Mouse (Mus musculus): Measurements from ENCODE around the gene Cfb. TPM values are rescaled to one million over a fixed set of nuclear protein-coding genes. Genes with fewer than 3 reads are reported as not detected.

The Cfb gene
- polyA plus RNA-seq, 1 experiment from 2014 or later, result 21.1 TPM

- H3K36me3 ChIP-seq (ENCODE audit: insufficient read depth, low read length), result no peaks in the 10 kb centered on the region
- no peaks in the 10 kb centered on the region for H3K9me3 ChIP-seq (replicated peaks; ENCODE audit: low read length)
- 87% methylated on average over 6 of the region's 6 CpGs for WGBS
- no peak overlapping the region for H3K27ac ChIP-seq
- no peaks in the 10 kb centered on the region for H3K4me1 ChIP-seq (replicated peaks; ENCODE audit: insufficient read depth, low read length)
- no peaks in the 10 kb centered on the region for H3K27me3 ChIP-seq (ENCODE audit: insufficient read depth, low read length)
- H3K4me3 ChIP-seq (replicated peaks; ENCODE audit: low read depth, low read length), result no peak overlapping the region
- no peak overlapping the region for H3K4me2 ChIP-seq (ENCODE audit: low read length)
- no peak for ATAC-seq (replicated peaks; ENCODE audit: low FRiP score, low read depth)
- no peak for TF ChIP-seq CTCF (IDR thresholded peaks at IDR 0.05; ENCODE audit: low read depth)
- H3K9ac ChIP-seq (ENCODE audit: low read depth, low read length), result no peak overlapping the region
- DNase-seq (ENCODE audit: low spot score), result no peak
These were observed 12.0 kb upstream of the Cfb start for GRCm38 (mm10) chr17:34874321-34874720.

- ATAC-seq (replicated peaks; ENCODE audit: low FRiP score, low read depth), result no peak
- no peak for TF ChIP-seq CTCF (IDR thresholded peaks at IDR 0.05; ENCODE audit: low read depth)
- 46% methylated on average over 7 of the region's 7 CpGs for WGBS
These were observed 3.7 kb upstream of the Cfb start for GRCm38 (mm10) chr17:34865981-34866380.

GRCm38 (mm10) chr17:34861704-34862415 is 458 bp downstream of the Cfb start:
- peak overlapping the region; percentile 64 for H3K27ac ChIP-seq
- peak; percentile 49; the same call in 1 of the 2 replicates for ATAC-seq (replicated peaks; ENCODE audit: low FRiP score, low read depth)
- 0 out of 2 replicates have a peak, but pooled peaks cover 1% of the 10 kb centered on the region for H3K36me3 ChIP-seq (ENCODE audit: insufficient read depth, low read length)
- no peak for TF ChIP-seq CTCF (IDR thresholded peaks at IDR 0.05; ENCODE audit: low read depth)
- H3K4me3 ChIP-seq (replicated peaks; ENCODE audit: low read depth, low read length), result no peak overlapping the region
- H3K9ac ChIP-seq (ENCODE audit: low read depth, low read length), result no peak overlapping the region
- no peaks in the 10 kb centered on the region for H3K27me3 ChIP-seq (ENCODE audit: insufficient read depth, low read length)
- H3K4me1 ChIP-seq (replicated peaks; ENCODE audit: insufficient read depth, low read length), result 0 out of 2 replicates have a peak, but pooled peaks cover 10% of the 10 kb centered on the region
- WGBS, result 57% methylated on average over 13 of the region's 13 CpGs
- no peak for DNase-seq (ENCODE audit: low spot score)
- peak overlapping the region; percentile 8 for H3K4me2 ChIP-seq (ENCODE audit: low read length)
- no peaks in the 10 kb centered on the region for H3K9me3 ChIP-seq (replicated peaks; ENCODE audit: low read length)

More at GRCm38 (mm10) chr17:34865981-34866380, 3.7 kb upstream of the Cfb start:
- no peaks in the 10 kb centered on the region for H3K9me3 ChIP-seq (replicated peaks; ENCODE audit: low read length)
- H3K9ac ChIP-seq (ENCODE audit: low read depth, low read length), result no peak overlapping the region
- no peaks in the 10 kb centered on the region for H3K36me3 ChIP-seq (ENCODE audit: insufficient read depth, low read length)
- H3K4me2 ChIP-seq (ENCODE audit: low read length), result no peak overlapping the region
- no peak for DNase-seq (ENCODE audit: low spot score)
- no peak overlapping the region for H3K27ac ChIP-seq
- no peaks in the 10 kb centered on the region for H3K27me3 ChIP-seq (ENCODE audit: insufficient read depth, low read length)
- H3K4me3 ChIP-seq (replicated peaks; ENCODE audit: low read depth, low read length), result no peak overlapping the region
- H3K4me1 ChIP-seq (replicated peaks; ENCODE audit: insufficient read depth, low read length), result 0 out of 2 replicates have a peak, but pooled peaks cover 10% of the 10 kb centered on the region

DNA sequence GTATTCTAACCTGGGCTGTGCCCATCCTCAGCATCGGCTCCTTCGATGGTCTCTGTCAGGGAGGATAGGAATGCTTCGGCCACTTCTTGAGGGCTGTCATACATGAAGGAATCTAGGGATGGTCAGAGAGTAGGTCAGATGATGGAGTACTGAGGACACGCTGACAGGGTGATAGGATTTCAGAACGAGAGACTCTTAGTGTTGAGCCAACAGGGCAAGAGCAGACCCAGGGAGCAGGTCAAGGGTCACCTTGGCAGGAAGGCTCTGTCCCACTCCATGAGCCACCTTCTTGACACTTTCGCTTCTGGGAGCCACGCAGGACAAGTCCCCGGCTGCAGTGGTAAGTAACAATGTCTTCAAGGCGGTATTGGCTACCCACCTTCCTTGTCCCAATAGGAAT is 1.8 kb downstream of the Cfb start:
- H3K9me3 ChIP-seq (replicated peaks; ENCODE audit: low read length), result no peaks in the 10 kb centered on the region

DNA sequence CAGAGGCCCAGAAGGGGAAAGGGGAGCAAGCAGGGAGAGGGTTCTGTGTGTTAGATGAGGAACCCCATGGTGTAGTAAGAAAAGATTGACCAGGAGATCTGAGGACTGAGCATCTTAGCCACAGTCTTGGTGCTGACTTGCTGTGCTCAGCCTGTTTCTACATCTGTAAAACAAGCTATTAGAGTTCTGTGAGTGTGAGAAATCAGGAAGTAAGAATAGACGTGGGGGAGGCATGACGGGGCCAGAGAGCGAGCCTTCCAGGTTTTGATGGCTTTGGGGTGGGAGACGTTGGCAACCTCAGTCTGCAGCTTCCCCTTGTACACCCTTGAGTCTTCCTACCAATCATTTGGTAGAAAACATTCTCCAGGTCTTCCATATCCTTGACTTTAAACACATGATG is 3.6 kb downstream of the Cfb start:
- Histone ChIP-seq H3K36me3 (ENCODE audit: insufficient read depth, low read length) (peaks cover 21% of the 10 kb centered on the region), H3K4me2 (ENCODE audit: low read length) (no peak overlapping the region), H3K4me3 (replicated peaks; ENCODE audit: low read depth, low read length) (no peak overlapping the region), H3K27me3 (ENCODE audit: insufficient read depth, low read length) (no peaks in the 10 kb centered on the region), H3K27ac (no peak overlapping the region), H3K4me1 (replicated peaks; ENCODE audit: insufficient read depth, low read length) (0 out of 2 replicates have a peak, but pooled peaks cover 10% of the 10 kb centered on the region), H3K9me3 (replicated peaks; ENCODE audit: low read length) (no peaks in the 10 kb centered on the region), H3K9ac (ENCODE audit: low read depth, low read length) (no peak overlapping the region)
- no peak for ATAC-seq (replicated peaks; ENCODE audit: low FRiP score, low read depth)
- no peak for TF ChIP-seq CTCF (IDR thresholded peaks at IDR 0.05; ENCODE audit: low read depth)
- WGBS, result 66% methylated on average over 4 of the region's 4 CpGs
- DNase-seq (ENCODE audit: low spot score), result no peak

More for the DNA sequence above, 1.8 kb downstream of the Cfb start:
- 82% methylated on average over 9 of the region's 9 CpGs for WGBS
- Histone ChIP-seq H3K4me3 (replicated peaks; ENCODE audit: low read depth, low read length) (no peak overlapping the region), H3K4me2 (ENCODE audit: low read length) (no peak overlapping the region), H3K36me3 (ENCODE audit: insufficient read depth, low read length) (peaks cover 9% of the 10 kb centered on the region; the same call in 1 of the 2 replicates), H3K27me3 (ENCODE audit: insufficient read depth, low read length) (no peaks in the 10 kb centered on the region), H3K4me1 (replicated peaks; ENCODE audit: insufficient read depth, low read length) (0 out of 2 replicates have a peak, but pooled peaks cover 10% of the 10 kb centered on the region), H3K9ac (ENCODE audit: low read depth, low read length) (no peak overlapping the region), H3K27ac (no peak overlapping the region)
- ATAC-seq (replicated peaks; ENCODE audit: low FRiP score, low read depth) (no peak), DNase-seq (ENCODE audit: low spot score) (no peak)
- TF ChIP-seq CTCF (IDR thresholded peaks at IDR 0.05; ENCODE audit: low read depth), result no peak

- no peak overlapping the region for H3K27ac ChIP-seq
- peaks cover 31% of the 10 kb centered on the region for H3K36me3 ChIP-seq (ENCODE audit: insufficient read depth, low read length)
- no peaks in the 10 kb centered on the region for H3K9me3 ChIP-seq (replicated peaks; ENCODE audit: low read length)
- no peak overlapping the region for H3K4me3 ChIP-seq (replicated peaks; ENCODE audit: low read depth, low read length)
- DNase-seq (ENCODE audit: low spot score), result peak; percentile 67
- WGBS, result 34% methylated on average over 3 of the region's 3 CpGs
- H3K27me3 ChIP-seq (ENCODE audit: insufficient read depth, low read length), result no peaks in the 10 kb centered on the region
- H3K9ac ChIP-seq (ENCODE audit: low read depth, low read length), result no peak overlapping the region
- H3K4me1 ChIP-seq (replicated peaks; ENCODE audit: insufficient read depth, low read length), result peaks cover 7% of the 10 kb centered on the region
- no peak for ATAC-seq (replicated peaks; ENCODE audit: low FRiP score, low read depth)
- TF ChIP-seq CTCF (IDR thresholded peaks at IDR 0.05; ENCODE audit: low read depth), result peak; percentile 90
- no peak overlapping the region for H3K4me2 ChIP-seq (ENCODE audit: low read length)
These were observed 6.5 kb downstream of the Cfb start for GRCm38 (mm10) chr17:34855825-34856224.

Data from kidney, postnatal 0 days (tissue).